Mouse (Mus musculus) layer of hippocampus, postnatal 14 days (tissue): ENCODE measurements around the gene Kcng1. TPM values are rescaled to one million over a fixed set of nuclear protein-coding genes. Genes with fewer than 3 reads are reported as not detected.

Experiments used
- DNase-seq, 2 experiments: peaks; one replicate each; pipeline ENCODE4 v3.0.0; 2021 to 2022; ENCODE audit warnings: low spot score in 2 of 2, mixed read lengths in 1 of 2
- total RNA-seq, 2 experiments: library from RNA; stranded (reverse); gene quantifications; 2 replicates each; pipeline ENCODE4 v1.2.3; 2021

Kcng1 gene
- total RNA-seq, 2 experiments from 2014 or later: 33.0 to 41.3 TPM

DNA sequence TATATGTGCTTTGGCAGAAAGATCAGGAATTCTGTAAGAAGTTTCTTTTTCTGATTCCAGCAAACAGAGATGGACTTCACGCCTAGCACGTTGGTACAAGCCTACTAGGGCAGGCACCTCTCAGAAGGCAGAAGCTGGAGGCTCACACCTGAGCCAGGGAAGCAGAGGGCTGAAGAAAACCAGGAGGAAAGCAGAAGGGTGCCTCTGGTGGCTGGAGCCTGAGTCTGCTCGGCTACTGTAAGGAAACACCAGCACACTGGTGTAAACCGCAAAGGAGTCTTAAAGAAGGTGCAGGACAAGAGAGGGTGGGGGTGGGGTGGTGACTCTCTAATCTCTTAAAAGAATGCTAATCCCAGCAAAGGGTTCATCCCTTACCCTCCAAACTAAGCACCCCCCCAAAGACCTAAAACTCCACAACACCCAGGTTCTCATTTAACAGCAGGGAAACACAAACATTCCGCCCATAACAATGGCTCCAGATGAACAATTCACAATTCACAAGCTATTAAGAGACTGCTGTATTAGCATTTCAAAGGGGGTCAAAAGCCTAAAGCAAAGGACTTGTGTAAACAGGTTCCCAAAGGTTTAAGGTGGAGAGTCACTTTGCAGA, 67.6 kb downstream of the Kcng1 start:
- DNase-seq: no peak

Other genes starting within 250 kb of the Kcng1 start
- 1 to 10 TPM; 3.4 to 5.3 TPM for gene Pard6b, start 200.7 kb downstream of the Kcng1 start, total RNA-seq
- gene Adnp, start 74.6 kb downstream of the Kcng1 start, total RNA-seq: 10 to 100 TPM; 99.3 to 99.9 TPM
- 10 to 100 TPM; 25.6 to 29.5 TPM for gene Gm20716, start 51.4 kb downstream of the Kcng1 start, total RNA-seq
- gene Dpm1, start 51.1 kb downstream of the Kcng1 start, total RNA-seq: 10 to 100 TPM; 64.3 to 70.6 TPM
- 10 to 100 TPM; 16.7 to 17.4 TPM for gene Mocs3, start 51.1 kb downstream of the Kcng1 start, total RNA-seq